14 mouse cellular contexts compared by ENCODE assay signal in genomic region chr3:103368731-103369130, GRCm38 (mm10).
A peak's percentile ranks its signal among the peaks of the same experiment; 100 is the strongest.
DNase-seq lines count a peak whose midpoint lies in the region.
"Had no signal": no experiment of that assay in that cellular context is flagged by ENCODE, and none has a peak within 500 bp of the region (broad histone marks: within the 10 kb centered on the region; RNA-seq: fewer than 3 reads in every experiment).

No protein-coding gene starts in this region.

- peak; percentile 26 for DNase-seq in adrenal gland, postnatal 10 days
- no peak for DNase-seq in adrenal gland, adult 2 months
- peak; percentile 33 to 40 for DNase-seq in cerebellum, postnatal 10 days
- no peak for DNase-seq in cerebellum, postnatal 36 days
- DNase-seq in fat pad, adult 2 months (ENCODE audit: extremely low read depth, low read depth, low spot score): peak; percentile 45
- DNase-seq in frontal cortex, postnatal 36 days (ENCODE audit: low spot score in 2 of 2): no peak
- DNase-seq: adrenal gland, postnatal 36 days; B cell, adult 2 months; cerebellum, adult 11-12 months; cerebellum, adult 2 months; cerebellum, adult 9-10 months; cerebellum, postnatal 14 days; forebrain, postnatal 0 days; gastrocnemius, adult 2 months had no signal

Comparison
In these comparisons a context has a peak if more than half of its experiments do, and no peak if none do; other contexts are left out.
1. DNase-seq: peak in adrenal gland, postnatal 10 days (single experiment), cerebellum, postnatal 10 days (2 of 2) and fat pad, adult 2 months (single experiment); none in adrenal gland, adult 2 months (single experiment), cerebellum, postnatal 36 days (0 of 2) and frontal cortex, postnatal 36 days (0 of 2).